Mouse (Mus musculus) liver, postnatal 0 days (tissue): ENCODE results near the gene Rhox8. TPM values are rescaled to one million over a fixed set of nuclear protein-coding genes. Genes with fewer than 3 reads are reported as not detected.
"Not testable (repeated sequence)": the region's sequence is repeated elsewhere in the genome, so short reads cannot be mapped to it uniquely, and the experiment has no call there.

ENCODE experiments used
- ATAC-seq: fragments of 200-750 bp; cut with Nextera tagmentation; 2 replicates; pipeline ENCODE4 v1.8.0; 2017; ENCODE audit warnings: mild to moderate bottlenecking, moderate library complexity
- DNase-seq: peaks from one replicate; pipeline ENCODE4 v3.0.0-alpha.2; 2016
- H3K27ac ChIP-seq: fragments of 300-500 bp; sonication (generic); 2 replicates; pipeline ENCODE4 v1.5.1; 2014; ENCODE audit warnings: antibody characterized with exemption, moderate library complexity, mild to moderate bottlenecking, low read depth
- H3K27me3 ChIP-seq: fragments of 300-500 bp; sonication (generic); 2 replicates; pipeline ENCODE4 v1.6.1; 2014; ENCODE audit warnings: low read length, control low read depth, mixed read lengths; ENCODE audit not compliant: insufficient read depth
- H3K36me3 ChIP-seq: fragments of 300-500 bp; sonication (generic); replicated peaks from 2 replicates; pipeline ENCODE4 v1.6.1; 2014; ENCODE audit warnings: mild to moderate bottlenecking, control low read depth, low read length, moderate library complexity, mixed read lengths; ENCODE audit not compliant: insufficient read depth
- H3K4me1 ChIP-seq: fragments of 300-500 bp; sonication (generic); 2 replicates; pipeline ENCODE4 v1.6.1; 2014; ENCODE audit warnings: antibody characterized with exemption, mild to moderate bottlenecking, control low read depth; ENCODE audit not compliant: insufficient read depth
- H3K4me2 ChIP-seq: fragments of 300-500 bp; sonication (generic); 2 replicates; pipeline ENCODE4 v1.6.1; 2014; ENCODE audit warnings: low read depth, mild to moderate bottlenecking, low read length, moderate library complexity, mixed read lengths
- H3K4me3 ChIP-seq: fragments of 300-500 bp; sonication (generic); 2 replicates; pipeline ENCODE4 v1.5.1; 2014; ENCODE audit warnings: low read depth, low read length
- H3K9ac ChIP-seq: fragments of 300-500 bp; sonication (generic); replicated peaks from 2 replicates; pipeline ENCODE4 v1.6.1; 2014; ENCODE audit warnings: mild to moderate bottlenecking, moderate library complexity
- H3K9me3 ChIP-seq: fragments of 300-500 bp; sonication (generic); 2 replicates; pipeline ENCODE4 v1.6.1; 2016; ENCODE audit warnings: mild to moderate bottlenecking, control low read depth, low read length, mixed read lengths
- CTCF ChIP-seq: sonication (generic); IDR thresholded peaks from 2 replicates; pipeline ENCODE4 v1.5.1; 2016; ENCODE audit warnings: antibody characterized with exemption, low read depth
- EP300 ChIP-seq: IDR thresholded peaks from 2 replicates; pipeline ENCODE4 v1.6.1; 2016; ENCODE audit warnings: antibody characterized with exemption, low read depth, mild to moderate bottlenecking
- WGBS: fragments of 180-500 bp; shearing (Covaris S2); extraction: QIAGEN DNeasy Blood & Tissue Kit; methylation state at CpG from one replicate; pipeline ENCODE4 v1.1.7; 2014; ENCODE audit not compliant: insufficient replicate concordance; 5-methylcytosine and 5-hydroxymethylcytosine counted together
- polyA plus RNA-seq: library from polyadenylated mRNA; unstranded; fragments of >200 nt; fragmentation: Nextera tagmentation; extraction: Ambion mirVana; gene quantifications from 2 replicates; pipeline ENCODE4 v1.2.1, GENCODE M21; 2015

Rhox8 gene
- polyA plus RNA-seq: not detected in 2 replicates

- DNase-seq (no peak), ATAC-seq (no peak)
- WGBS: 69% methylated on average over 4 of the region's 4 CpGs
- no peaks in the 10 kb centered on the region for H3K4me1 ChIP-seq
- H3K36me3 ChIP-seq: no peaks in the 10 kb centered on the region
- no peaks in the 10 kb centered on the region for H3K9me3 ChIP-seq
- no peaks in the 10 kb centered on the region for H3K27me3 ChIP-seq
- H3K27ac ChIP-seq: no peak within 1 kb of the TSS
- H3K4me3 ChIP-seq: no peak within 1 kb of the TSS
- no peak within 1 kb of the TSS for H3K9ac ChIP-seq
- no peak for TF ChIP-seq EP300
- no peak for TF ChIP-seq CTCF
- no peak within 1 kb of the TSS for H3K4me2 ChIP-seq
These were observed at the start of gene Rhox8 for GRCm38 (mm10) chrX:37878844-37879243. Gene Rhox8, minus strand, starts transcription at chrX:37878944.

- H3K4me2 ChIP-seq: no peak overlapping the region
- 70% methylated on average over 4 of the region's 4 CpGs for WGBS
- H3K27me3 ChIP-seq: no peaks in the 10 kb centered on the region
- ATAC-seq (no peak), DNase-seq (no peak)
- H3K36me3 ChIP-seq: no peaks in the 10 kb centered on the region
- H3K9me3 ChIP-seq: no peaks in the 10 kb centered on the region
- H3K4me3 ChIP-seq: no peak overlapping the region
- H3K9ac ChIP-seq: no peak overlapping the region
- no peak overlapping the region for H3K27ac ChIP-seq
- H3K4me1 ChIP-seq: no peaks in the 10 kb centered on the region
- no peak for TF ChIP-seq CTCF
- TF ChIP-seq EP300: no peak
These were observed 37.6 kb upstream of the Rhox8 start for GRCm38 (mm10) chrX:37916311-37916710.

GRCm38 (mm10) chrX:37908581-37908980 lies 29.8 kb upstream of the Rhox8 start:
- no peak overlapping the region for H3K9ac ChIP-seq
- H3K4me2 ChIP-seq: no peak overlapping the region
- no peaks in the 10 kb centered on the region for H3K9me3 ChIP-seq
- DNase-seq (no peak), ATAC-seq (no peak)
- no peaks in the 10 kb centered on the region for H3K36me3 ChIP-seq
- TF ChIP-seq EP300 (no peak), CTCF (no peak)
- WGBS: 56% methylated on average over 7 of the region's 7 CpGs
- no peak overlapping the region for H3K27ac ChIP-seq
- H3K4me1 ChIP-seq: no peaks in the 10 kb centered on the region
- no peak overlapping the region for H3K4me3 ChIP-seq
- no peaks in the 10 kb centered on the region for H3K27me3 ChIP-seq

GRCm38 (mm10) chrX:37903727-37904126 lies 25.0 kb upstream of the Rhox8 start:
- 65% methylated on average over 5 of the region's 5 CpGs for WGBS
- Histone ChIP-seq H3K4me2 (no peak overlapping the region), H3K27me3 (no peaks in the 10 kb centered on the region), H3K4me3 (no peak overlapping the region), H3K4me1 (no peaks in the 10 kb centered on the region), H3K27ac (no peak overlapping the region), H3K9me3 (no peaks in the 10 kb centered on the region), H3K36me3 (no peaks in the 10 kb centered on the region), H3K9ac (no peak overlapping the region)
- TF ChIP-seq CTCF (peak; percentile 18; the same call in 1 of the 2 replicates), EP300 (no peak)
- DNase-seq: no peak
- no peak for ATAC-seq

GRCm38 (mm10) chrX:37901670-37902069 lies 22.9 kb upstream of the Rhox8 start, which contains the start of gene Rhox9:
Gene Rhox9, minus strand, starts transcription at chrX:37901770.
- DNase-seq, H3K9ac ChIP-seq, H3K27ac ChIP-seq, ATAC-seq, H3K4me2 ChIP-seq, H3K27me3 ChIP-seq, H3K4me1 ChIP-seq, H3K9me3 ChIP-seq, H3K4me3 ChIP-seq, H3K36me3 ChIP-seq: not testable (repeated sequence)
- WGBS: 92% methylated on average over 7 of the region's 18 CpGs

GRCm38 (mm10) chrX:37897132-37897531 lies 18.4 kb upstream of the Rhox8 start, which contains the start of gene Rhox7b:
Gene Rhox7b, minus strand, starts transcription at chrX:37897232.
- not testable (repeated sequence) for DNase-seq, H3K9ac ChIP-seq, H3K27ac ChIP-seq, H3K36me3 ChIP-seq, H3K9me3 ChIP-seq, H3K4me2 ChIP-seq, H3K27me3 ChIP-seq, ATAC-seq, H3K4me1 ChIP-seq, H3K4me3 ChIP-seq
- WGBS: 71% methylated on average over 9 of the region's 9 CpGs

GRCm38 (mm10) chrX:37871641-37872040 lies 7.1 kb downstream of the Rhox8 start:
- no peak overlapping the region for H3K4me3 ChIP-seq
- H3K4me1 ChIP-seq: no peaks in the 10 kb centered on the region
- no peaks in the 10 kb centered on the region for H3K27me3 ChIP-seq
- no peak overlapping the region for H3K27ac ChIP-seq
- DNase-seq: no peak
- H3K9me3 ChIP-seq: no peaks in the 10 kb centered on the region
- ATAC-seq: no peak
- H3K4me2 ChIP-seq: no peak overlapping the region
- 89% methylated on average over 2 of the region's 2 CpGs for WGBS
- no peaks in the 10 kb centered on the region for H3K36me3 ChIP-seq
- H3K9ac ChIP-seq: no peak overlapping the region
- TF ChIP-seq CTCF (no peak), EP300 (no peak)

GRCm38 (mm10) chrX:37831386-37831785 lies 47.4 kb downstream of the Rhox8 start, which contains the start of gene Rhox7a:
Gene Rhox7a, plus strand, starts transcription at chrX:37831686.
- H3K9me3 ChIP-seq: not testable (repeated sequence)

GRCm38 (mm10) chrX:37826610-37827009 lies 52.1 kb downstream of the Rhox8 start, which contains the start of gene Rhox6:
Gene Rhox6, plus strand, starts transcription at chrX:37826910.
- DNase-seq, H3K36me3 ChIP-seq, H3K4me1 ChIP-seq, H3K9me3 ChIP-seq, H3K4me2 ChIP-seq, H3K9ac ChIP-seq, H3K4me3 ChIP-seq, ATAC-seq, H3K27me3 ChIP-seq, H3K27ac ChIP-seq: not testable (repeated sequence)
- WGBS: 71% methylated on average over 4 of the region's 12 CpGs

More at GRCm38 (mm10) chrX:37831386-37831785, 47.4 kb downstream of the Rhox8 start, which contains the start of gene Rhox7a:
- DNase-seq, H3K4me1 ChIP-seq, H3K4me3 ChIP-seq, H3K27me3 ChIP-seq, H3K36me3 ChIP-seq, ATAC-seq, H3K9ac ChIP-seq, H3K4me2 ChIP-seq, H3K27ac ChIP-seq: not testable (repeated sequence)
- 69% methylated on average over 7 of the region's 8 CpGs for WGBS
